Mouse (Mus musculus) myocyte (in vitro differentiated cells): Measurements from ENCODE around the gene Yipf4. TPM values are rescaled to one million over a fixed set of nuclear protein-coding genes. Genes with fewer than 3 reads are reported as not detected.
"Not testable (repeated sequence)": the region's sequence is repeated elsewhere in the genome, so short reads cannot be mapped to it uniquely, and the experiment has no call there.

Source experiments
- H3K27me3 ChIP-seq: one replicate; pipeline ENCODE4 v1.6.1; 2011; ENCODE audit not compliant: control insufficient read depth, insufficient read depth, insufficient read length
- H3K36me3 ChIP-seq: one replicate; pipeline ENCODE4 v1.6.1; 2011; ENCODE audit not compliant: control insufficient read depth, insufficient read depth
- H3K4me2 ChIP-seq: one replicate; pipeline ENCODE4 v1.6.1; 2011; ENCODE audit warnings: low read depth, control low read depth
- H3K4me3 ChIP-seq: one replicate; pipeline ENCODE4 v1.5.1; 2011; ENCODE audit warnings: mild to moderate bottlenecking, control low read depth, moderate library complexity
- H3K79me2 ChIP-seq: one replicate; pipeline ENCODE4 v1.6.1; 2011; ENCODE audit not compliant: control insufficient read depth, insufficient read depth
- H3ac ChIP-seq: one replicate; pipeline ENCODE4 v1.6.1; 2011; ENCODE audit not compliant: control insufficient read depth, insufficient read length
- CEBPB ChIP-seq: IDR thresholded peaks from 2 replicates; pipeline ENCODE4 v1.6.1; 2011; ENCODE audit warnings: mild to moderate bottlenecking, moderate library complexity; ENCODE audit not compliant: poor library complexity, insufficient read depth, severe bottlenecking
- E2F4 ChIP-seq: IDR thresholded peaks from one replicate; pipeline ENCODE4 v1.6.1; 2011; ENCODE audit warnings: mild to moderate bottlenecking, control low read depth, moderate library complexity; ENCODE audit not compliant: insufficient read depth
- MAX ChIP-seq: IDR thresholded peaks from one replicate; pipeline ENCODE4 v1.6.1; 2011; ENCODE audit warnings: low read depth, mild to moderate bottlenecking, control low read depth
- MYOD1 ChIP-seq, 3 experiments: IDR thresholded peaks; one replicate each; pipeline ENCODE4 v1.6.1; 2011; ENCODE audit warnings: control low read depth in 2 of 3, low read depth in 2 of 3, mild to moderate bottlenecking in 2 of 3, moderate library complexity in 1 of 3; ENCODE audit not compliant: insufficient read length in 2 of 3, control insufficient read depth in 1 of 3
- MYOG ChIP-seq, 3 experiments: IDR thresholded peaks; one replicate each; pipeline ENCODE4 v1.6.1; 2011; ENCODE audit warnings: control low read depth in 2 of 3, low read depth in 2 of 3, mild to moderate bottlenecking in 2 of 3; ENCODE audit not compliant: insufficient read length in 2 of 3, control insufficient read depth in 1 of 3, insufficient read depth in 1 of 3
- POLR2A ChIP-seq: IDR thresholded peaks from one replicate; pipeline ENCODE4 v1.6.1; 2011; ENCODE audit warnings: low read depth, mild to moderate bottlenecking, control low read depth, moderate library complexity; ENCODE audit not compliant: insufficient read length
- POLR2AphosphoS2 ChIP-seq: IDR thresholded peaks from one replicate; pipeline ENCODE4 v1.6.1; 2011; ENCODE audit warnings: low read depth, control low read depth; ENCODE audit not compliant: insufficient read length
- REST ChIP-seq: IDR thresholded peaks from one replicate; pipeline ENCODE4 v1.6.1; 2011; ENCODE audit warnings: mild to moderate bottlenecking, control low read depth, moderate library complexity; ENCODE audit not compliant: insufficient read depth, insufficient read length
- SRF ChIP-seq: IDR thresholded peaks from one replicate; pipeline ENCODE4 v1.6.1; 2011; ENCODE audit warnings: low read depth; ENCODE audit not compliant: control insufficient read depth, insufficient read length
- TCF12 ChIP-seq: IDR thresholded peaks from one replicate; pipeline ENCODE4 v1.6.1; 2011; ENCODE audit warnings: mild to moderate bottlenecking, control low read depth; ENCODE audit not compliant: poor library complexity, insufficient read depth, severe bottlenecking
- TCF3 ChIP-seq: IDR thresholded peaks from one replicate; pipeline ENCODE4 v1.6.1; 2011; ENCODE audit warnings: low read depth, control low read depth; ENCODE audit not compliant: insufficient read length
- USF1 ChIP-seq: IDR thresholded peaks from one replicate; pipeline ENCODE4 v1.6.1; 2011; ENCODE audit warnings: low read depth, mild to moderate bottlenecking, control low read depth, moderate library complexity
- polyA plus RNA-seq: library from polyadenylated mRNA; unstranded; fragments of >200 nt; fragmentation: generic; extraction: Trizol; gene quantifications from one replicate; pipeline ENCODE4 v1.2.1, GENCODE M21; 2012; ENCODE audit warnings: missing spikeins

The Yipf4 gene
- polyA plus RNA-seq, 1 experiment, result 20.0 TPM

DNA sequence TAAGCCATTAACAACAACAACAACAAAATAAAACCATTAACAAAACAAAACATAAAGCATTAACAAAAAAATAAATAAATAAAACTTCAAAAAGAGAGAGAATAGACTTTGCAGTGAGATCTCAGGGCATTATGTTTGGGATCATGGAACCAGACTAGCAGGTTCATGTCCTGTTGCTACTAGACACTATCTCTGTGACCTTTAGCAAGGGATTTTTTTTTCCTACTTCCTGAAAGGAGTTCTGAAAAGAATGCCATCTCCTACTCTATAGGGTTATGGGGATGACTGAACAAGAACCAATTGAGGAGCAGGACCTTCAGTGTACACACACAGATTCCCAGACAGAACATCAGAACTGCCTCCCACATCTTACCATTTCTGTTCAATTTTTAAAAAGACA is 25.8 kb upstream of the Yipf4 start:
- peaks cover 4% of the 10 kb centered on the region for H3K27me3 ChIP-seq
- no peak overlapping the region for H3K4me3 ChIP-seq
- H3ac ChIP-seq, result no peak overlapping the region
- no peaks in the 10 kb centered on the region for H3K79me2 ChIP-seq
- TF ChIP-seq CEBPB (no peak), SRF (no peak), POLR2A (no peak), E2F4 (no peak), MYOG (IDR thresholded peaks at IDR 0.05; ENCODE audit: control insufficient read depth in 1 of 3, insufficient read depth in 1 of 3, insufficient read length in 2 of 3, low read depth in 2 of 3) (no peak), REST (no peak), USF1 (no peak), POLR2AphosphoS2 (no peak), TCF12 (no peak), MYOD1 (IDR thresholded peaks at IDR 0.05; ENCODE audit: control insufficient read depth in 1 of 3, insufficient read length in 2 of 3, low read depth in 2 of 3) (no peak), TCF3 (no peak), MAX (no peak)
- H3K36me3 ChIP-seq, result no peaks in the 10 kb centered on the region
- no peak overlapping the region for H3K4me2 ChIP-seq

DNA sequence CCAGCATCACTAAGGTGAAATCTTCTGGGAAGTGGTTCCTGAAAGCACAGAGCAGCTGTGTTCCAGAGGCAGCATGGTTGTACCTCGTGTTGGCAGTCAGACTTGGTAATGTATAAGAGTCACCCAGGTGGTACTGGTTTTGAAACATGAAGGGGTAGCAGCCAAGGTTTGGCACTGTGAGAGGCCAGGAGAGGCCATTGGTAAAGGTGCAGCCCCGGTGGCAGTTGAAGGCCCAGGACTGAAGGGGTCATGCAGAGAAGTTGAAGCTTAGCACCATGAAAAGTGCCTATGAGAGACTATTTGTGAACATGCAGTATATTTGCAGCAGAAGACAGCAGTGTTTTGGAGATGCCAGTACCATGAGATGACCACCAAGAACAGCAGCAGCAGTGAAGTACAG is 21.3 kb upstream of the Yipf4 start:
- not testable (repeated sequence) for H3K4me3 ChIP-seq, H3K36me3 ChIP-seq, H3K27me3 ChIP-seq, H3K79me2 ChIP-seq, H3ac ChIP-seq, H3K4me2 ChIP-seq

DNA sequence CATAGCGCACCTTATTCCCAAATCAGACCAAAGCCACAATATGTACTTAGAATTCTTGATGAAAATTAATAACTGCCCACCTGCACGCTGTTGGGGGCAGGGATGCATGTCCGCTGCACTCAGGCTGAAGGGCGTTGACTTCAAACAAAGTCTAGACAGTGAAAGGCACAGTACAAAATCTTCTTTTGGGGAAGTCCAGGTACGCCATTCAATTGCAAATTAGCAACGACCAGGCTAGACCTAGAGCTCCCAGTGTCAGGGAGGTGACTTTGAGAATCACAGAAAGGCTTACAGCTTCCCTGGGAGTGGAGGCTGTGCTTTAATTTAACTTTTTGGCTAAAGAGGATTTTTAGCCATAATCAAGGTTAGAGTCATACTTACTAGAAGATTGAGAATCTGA is 19.2 kb upstream of the Yipf4 start:
- not testable (repeated sequence) for H3K27me3 ChIP-seq, H3K4me3 ChIP-seq, H3K79me2 ChIP-seq, H3K36me3 ChIP-seq, H3ac ChIP-seq, H3K4me2 ChIP-seq

DNA sequence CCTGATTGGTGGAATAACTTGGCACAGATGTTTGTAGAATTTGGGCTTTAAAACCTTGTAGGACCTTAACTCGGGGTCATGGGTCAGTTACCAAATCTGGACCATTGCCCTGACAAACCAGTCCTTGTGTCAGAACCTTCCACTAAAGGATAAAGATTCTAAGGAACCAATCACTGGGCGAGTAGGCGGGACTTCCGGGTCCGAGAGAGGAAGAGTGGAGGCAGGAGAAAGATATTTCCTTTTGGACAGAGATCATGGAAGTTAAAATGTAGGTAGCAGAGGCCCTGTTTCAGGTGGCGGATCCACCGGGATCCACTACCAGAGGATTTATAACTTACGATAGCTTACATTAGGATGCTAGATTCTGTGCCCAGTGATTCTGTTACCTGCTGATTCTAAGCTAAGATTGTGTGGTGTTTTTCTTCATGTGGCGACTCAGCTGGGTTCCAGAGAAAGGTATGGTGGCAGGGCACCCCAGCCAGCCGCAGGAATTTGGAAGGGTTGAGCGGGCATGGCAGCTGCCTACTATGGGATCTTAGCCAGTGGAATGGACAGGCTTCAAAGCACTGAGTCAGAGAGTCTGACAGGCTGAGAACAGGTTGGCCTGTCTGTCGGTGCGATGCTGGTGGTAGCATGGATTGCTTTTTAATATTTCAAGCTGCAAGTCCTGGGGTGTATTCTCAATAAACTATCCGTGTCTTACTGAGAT is 8.8 kb upstream of the Yipf4 start:
- H3K79me2 ChIP-seq, result no peaks in the 10 kb centered on the region
- no peaks in the 10 kb centered on the region for H3K27me3 ChIP-seq
- H3K4me3 ChIP-seq, result no peak overlapping the region
- no peak overlapping the region for H3ac ChIP-seq
- peak; percentile 16 to 76 (median 70) for TF ChIP-seq MYOD1 (IDR thresholded peaks at IDR 0.05; ENCODE audit: control insufficient read depth in 1 of 3, insufficient read length in 2 of 3, low read depth in 2 of 3)
- TF ChIP-seq SRF, result no peak
- no peak for TF ChIP-seq USF1
- no peak for TF ChIP-seq POLR2A
- peak in 2 of 3 experiments; percentile 48 to 64 for TF ChIP-seq MYOG (IDR thresholded peaks at IDR 0.05; ENCODE audit: control insufficient read depth in 1 of 3, insufficient read depth in 1 of 3, insufficient read length in 2 of 3, low read depth in 2 of 3)
- TF ChIP-seq POLR2AphosphoS2, result no peak
- no peak for TF ChIP-seq REST
- no peak for TF ChIP-seq CEBPB
- TF ChIP-seq E2F4, result no peak
- TF ChIP-seq TCF12, result no peak
- H3K36me3 ChIP-seq, result no peaks in the 10 kb centered on the region
- H3K4me2 ChIP-seq, result peak overlapping the region; percentile 15

GRCm38 (mm10) chr17:74489901-74490220 is 568 bp downstream of the Yipf4 start:
- Histone ChIP-seq H3K79me2 (peaks cover 21% of the 10 kb centered on the region), H3K4me2 (peak overlapping the region; percentile 82), H3ac (peak overlapping the region; percentile 92), H3K27me3 (no peaks in the 10 kb centered on the region), H3K36me3 (peaks cover 20% of the 10 kb centered on the region), H3K4me3 (peak overlapping the region; percentile 41)
- TF ChIP-seq POLR2AphosphoS2 (no peak), USF1 (no peak), SRF (no peak), E2F4 (no peak), MYOD1 (IDR thresholded peaks at IDR 0.05; ENCODE audit: control insufficient read depth in 1 of 3, insufficient read length in 2 of 3, low read depth in 2 of 3) (no peak), POLR2A (no peak), MAX (no peak), TCF3 (no peak), TCF12 (no peak), REST (no peak), MYOG (IDR thresholded peaks at IDR 0.05; ENCODE audit: control insufficient read depth in 1 of 3, insufficient read depth in 1 of 3, insufficient read length in 2 of 3, low read depth in 2 of 3) (no peak), CEBPB (no peak)
